In genomic region chr17:70852011-70852685, GRCm38 (mm10) we compare ENCODE assay signal across 8 mouse cellular contexts. TPM values are rescaled to one million over a fixed set of nuclear protein-coding genes. Genes with fewer than 3 reads are reported as not detected.
DNase-seq lines count a peak whose midpoint lies in the region; ATAC-seq and TF ChIP-seq lines count a peak whose summit lies in the region.

No protein-coding gene starts in this region.

- peak overlapping the region; percentile 69; the same call in 1 of the 2 replicates for H3K27ac ChIP-seq in forebrain, postnatal 0 days (ENCODE audit: low read depth, low read length)
- peak overlapping the region; percentile 97 for H3K27ac ChIP-seq in liver, postnatal 0 days (ENCODE audit: low read depth)
- H3K27ac ChIP-seq in neural tube, embryonic 13.5 days (replicated peaks) = peak overlapping the region; percentile 91

- TF ChIP-seq EP300 in liver, postnatal 0 days (IDR thresholded peaks at IDR 0.05; ENCODE audit: low read depth) = no peak

- peak overlapping the region; percentile 71 for H3K4me3 ChIP-seq in erythroblast, embryonic 14.5 days (replicated peaks)
- H3K4me3 ChIP-seq in forebrain, postnatal 0 days (ENCODE audit: low read depth, low read length) = peak overlapping the region; percentile 44
- H3K4me3 ChIP-seq in liver, postnatal 0 days (ENCODE audit: low read depth, low read length) = peak overlapping the region; percentile 73
- peak overlapping the region; percentile 64 for H3K4me3 ChIP-seq in neural tube, embryonic 13.5 days

- H3K4me2 ChIP-seq in forebrain, postnatal 0 days (ENCODE audit: low read depth) = peak overlapping the region; percentile 91
- H3K4me2 ChIP-seq in liver, postnatal 0 days (ENCODE audit: low read depth, low read length) = peak overlapping the region; percentile 89
- peak overlapping the region; percentile 98 for H3K4me2 ChIP-seq in neural tube, embryonic 13.5 days

- peaks cover 48% of the 10 kb centered on the region for H3K4me1 ChIP-seq in erythroblast, embryonic 14.5 days (ENCODE audit: control insufficient read depth)
- H3K4me1 ChIP-seq in forebrain, postnatal 0 days (ENCODE audit: insufficient read depth) = 0 out of 2 replicates have a peak, but pooled peaks cover 14% of the 10 kb centered on the region
- H3K4me1 ChIP-seq in liver, postnatal 0 days (ENCODE audit: insufficient read depth) = peaks cover 4% of the 10 kb centered on the region; the same call in 1 of the 2 replicates
- H3K4me1 ChIP-seq in neural tube, embryonic 13.5 days (replicated peaks) = peaks cover 55% of the 10 kb centered on the region

- no peaks in the 10 kb centered on the region for H3K9me3 ChIP-seq in erythroblast, embryonic 14.5 days (ENCODE audit: control insufficient read depth, low read length)
- no peaks in the 10 kb centered on the region for H3K9me3 ChIP-seq in forebrain, postnatal 0 days (ENCODE audit: low read length)
- H3K9me3 ChIP-seq in liver, postnatal 0 days (ENCODE audit: low read length) = no peaks in the 10 kb centered on the region
- no peaks in the 10 kb centered on the region for H3K9me3 ChIP-seq in neural tube, embryonic 13.5 days

- H3K9ac ChIP-seq in forebrain, postnatal 0 days = peak overlapping the region; percentile 39
- H3K9ac ChIP-seq in liver, postnatal 0 days (replicated peaks) = peak overlapping the region; percentile 77
- H3K9ac ChIP-seq in neural tube, embryonic 13.5 days = peak overlapping the region; percentile 83

- under 1% methylated on average over 29 of the region's 29 CpGs for WGBS in forebrain, postnatal 0 days
- WGBS in liver, postnatal 0 days (ENCODE audit: insufficient replicate concordance) = 0% methylated on average over 29 of the region's 29 CpGs
- under 1% methylated on average over 29 of the region's 29 CpGs for WGBS in neural tube, embryonic 13.5 days

- no peaks in the 10 kb centered on the region for H3K36me3 ChIP-seq in erythroblast, embryonic 14.5 days (ENCODE audit: control insufficient read depth)
- no peaks in the 10 kb centered on the region for H3K36me3 ChIP-seq in forebrain, postnatal 0 days (ENCODE audit: insufficient read depth)
- no peaks in the 10 kb centered on the region for H3K36me3 ChIP-seq in liver, postnatal 0 days (replicated peaks; ENCODE audit: insufficient read depth, low read length)
- H3K36me3 ChIP-seq in neural tube, embryonic 13.5 days = no peaks in the 10 kb centered on the region

- no peak for TF ChIP-seq CTCF in forebrain, postnatal 0 days (IDR thresholded peaks at IDR 0.05; ENCODE audit: low read depth)
- no peak for TF ChIP-seq CTCF in liver, postnatal 0 days (IDR thresholded peaks at IDR 0.05; ENCODE audit: low read depth)

- H3K27me3 ChIP-seq in erythroblast, embryonic 14.5 days (ENCODE audit: control insufficient read depth) = peaks cover 73% of the 10 kb centered on the region
- H3K27me3 ChIP-seq in forebrain, postnatal 0 days (ENCODE audit: insufficient read depth, low read length) = peaks cover 17% of the 10 kb centered on the region
- no peaks in the 10 kb centered on the region for H3K27me3 ChIP-seq in liver, postnatal 0 days (ENCODE audit: insufficient read depth, low read length)
- H3K27me3 ChIP-seq in neural tube, embryonic 13.5 days = peaks cover 33% of the 10 kb centered on the region

- ATAC-seq in erythroblast, adult 5-6 weeks (replicated peaks; ENCODE audit: low FRiP score, poor library complexity, severe bottlenecking) = no peak
- ATAC-seq in forebrain, postnatal 0 days = no peak
- peak; percentile 53 for ATAC-seq in inflammation-experienced regulatory T-cells, adult 6 months
- ATAC-seq in liver, postnatal 0 days = peak; percentile 14
- no peak for ATAC-seq in neural tube, embryonic 13.5 days (ENCODE audit: low read depth)

- DNase-seq in adrenal gland, postnatal 10 days = peak; percentile 68
- no peak for DNase-seq in forebrain, postnatal 0 days
- peak; percentile 69 for DNase-seq in liver, postnatal 0 days
- DNase-seq in thymus, postnatal 4 days = peak; percentile 62

RNA-seq across cellular contexts. Expression of gene Tgif1, which starts 1.2 kb away (rescaled TPM):
- polyA plus RNA-seq in erythroblast, embryonic 14.5 days (2012) = 0.03 and 0.04 TPM in 2 replicates
- total RNA-seq in erythroblast, adult 5-6 weeks (2015; ENCODE audit: low replicate concordance) = 4.2 and 7.5 TPM in 2 replicates
- 2.0 and 4.3 TPM in 2 replicates for total RNA-seq in erythroblast, adult 5-6 weeks (2017; ENCODE audit: low replicate concordance)
- total RNA-seq in adrenal gland, postnatal 10 days (2021) = 10 to 100 TPM; 35.7 to 51.8 TPM
- 3.0 and 3.5 TPM in 2 replicates for total RNA-seq in forebrain, postnatal 0 days (2014; rRNA removed)
- 4.4 and 5.2 TPM in 2 replicates for polyA plus RNA-seq in forebrain, postnatal 0 days (2015; fragmentation: Nextera tagmentation; extraction: Ambion mirVana)
- polyA plus RNA-seq in inflammation-experienced regulatory T-cells, adult 6 months (2017; shearing (Covaris generic)) = 10 to 100 TPM; 44.9 to 73.0 (median 47.1) TPM
- 12.6 and 16.4 TPM in 2 replicates for polyA plus RNA-seq in liver, postnatal 0 days (2015; fragmentation: Nextera tagmentation; extraction: Ambion mirVana)
- 26.7 and 27.8 TPM in 2 replicates for polyA plus RNA-seq in neural tube, embryonic 13.5 days (2015; fragmentation: Nextera tagmentation; extraction: Ambion mirVana)

Comparison
In these comparisons a context has a peak if more than half of its experiments do, and no peak if none do; other contexts are left out.
1. ATAC-seq: peak in inflammation-experienced regulatory T-cells, adult 6 months (single experiment) and liver, postnatal 0 days (single experiment); none in erythroblast, adult 5-6 weeks (single experiment), forebrain, postnatal 0 days (single experiment) and neural tube, embryonic 13.5 days (single experiment).
2. Peak in every context shown above with its lines, with median percentiles within 50 percentile points of each other: H3K4me3 ChIP-seq, H3K27ac ChIP-seq, H3K4me2 ChIP-seq and H3K9ac ChIP-seq.